Mouse (Mus musculus): Measurements from ENCODE around the gene Wdr83. TPM values are rescaled to one million over a fixed set of nuclear protein-coding genes. Genes with fewer than 3 reads are reported as not detected.

Gene Wdr83
- polyA plus RNA-seq, 1 experiment: 54.4 TPM

DNA sequence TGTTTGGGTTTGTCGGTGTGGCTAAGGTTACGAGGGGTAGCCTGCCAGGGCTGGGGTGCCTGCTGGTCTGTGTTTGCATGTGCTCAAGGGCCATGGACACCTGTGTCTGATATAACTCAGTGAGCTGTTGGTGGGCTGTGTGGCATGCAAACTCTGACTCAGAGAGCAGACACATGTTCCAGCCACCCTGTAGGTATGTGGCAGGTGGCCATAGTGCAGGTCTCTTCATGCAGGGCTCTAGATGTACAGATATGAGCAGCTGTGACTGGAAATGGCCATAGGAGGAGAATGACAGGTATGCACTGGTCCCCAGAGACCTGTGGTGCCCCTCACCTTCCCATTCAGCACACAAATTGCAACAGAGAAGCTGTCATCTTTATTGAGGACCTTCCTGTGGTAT, 14.0 kb downstream of the Wdr83 start:
- H3K27me3 ChIP-seq (ENCODE audit: control insufficient read depth, insufficient read depth, low read length): no peaks in the 10 kb centered on the region
- TF ChIP-seq CTCF (IDR thresholded peaks at IDR 0.05; ENCODE audit: borderline replicate concordance, insufficient read depth, low read depth, low read length): no peak
- H3K27ac ChIP-seq (ENCODE audit: insufficient read depth, low read length): no peak overlapping the region
- no peak for DNase-seq
- H3K4me3 ChIP-seq (replicated peaks; ENCODE audit: insufficient read depth, low read depth, low read length): no peak overlapping the region
- 0 out of 2 replicates have a peak, but pooled peaks cover 6% of the 10 kb centered on the region for H3K4me1 ChIP-seq (ENCODE audit: control insufficient read depth, insufficient read depth, low read length)
- 97% methylated on average over 2 of the region's 2 CpGs for WGBS

DNA sequence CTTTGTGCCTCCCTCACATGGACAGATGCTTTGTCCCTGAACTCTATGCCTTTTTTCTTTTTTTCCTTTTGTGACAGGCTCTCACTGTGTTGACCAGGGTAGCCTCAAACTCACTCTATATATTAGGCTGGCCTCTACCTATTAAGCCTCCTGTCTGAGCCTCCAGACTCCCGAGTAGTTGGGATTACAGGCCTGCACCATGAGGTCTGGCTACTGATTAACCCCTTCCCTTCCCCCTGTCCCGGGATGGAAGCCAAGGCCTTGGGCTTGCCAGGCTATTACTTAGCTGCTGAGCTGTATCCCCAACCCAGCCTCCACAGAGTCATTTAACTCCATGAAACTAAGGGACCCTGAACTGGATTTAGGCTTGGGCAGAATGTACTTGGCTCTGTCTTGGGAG, 15.9 kb downstream of the Wdr83 start:
- DNase-seq: no peak
- no peak for TF ChIP-seq POLR2A (IDR thresholded peaks at IDR 0.05; ENCODE audit: borderline replicate concordance, insufficient read depth, low read length)
- TF ChIP-seq CTCF (IDR thresholded peaks at IDR 0.05; ENCODE audit: borderline replicate concordance, insufficient read depth, low read depth, low read length): no peak

DNA sequence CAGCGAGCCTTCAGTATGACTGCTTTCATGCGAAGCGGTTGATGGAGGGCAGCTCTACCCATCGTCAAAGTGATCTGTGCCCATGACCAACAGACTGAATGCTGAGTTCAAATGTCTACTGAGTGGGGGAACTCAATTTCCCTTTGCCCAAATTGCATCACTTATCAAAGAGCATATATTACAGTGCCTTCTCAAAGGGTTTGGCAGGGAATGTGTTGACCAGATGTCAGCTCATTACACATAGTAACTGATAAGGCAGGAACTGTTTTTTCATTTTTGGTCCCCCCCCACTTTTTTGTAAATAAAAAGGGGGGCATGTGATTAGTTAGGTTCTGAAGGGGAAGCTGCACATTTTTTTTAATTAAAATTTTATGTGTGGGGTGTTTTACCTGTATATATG, 18.5 kb downstream of the Wdr83 start:
- WGBS: 94% methylated on average over 4 of the region's 4 CpGs
- H3K4me1 ChIP-seq (ENCODE audit: control insufficient read depth, insufficient read depth, low read length): 0 out of 2 replicates have a peak, but pooled peaks cover under 1% of the 10 kb centered on the region
- H3K4me3 ChIP-seq (replicated peaks; ENCODE audit: insufficient read depth, low read depth, low read length): no peak overlapping the region
- H3K27ac ChIP-seq (ENCODE audit: insufficient read depth, low read length): no peak overlapping the region
- no peaks in the 10 kb centered on the region for H3K27me3 ChIP-seq (ENCODE audit: control insufficient read depth, insufficient read depth, low read length)
- no peak for DNase-seq
- no peak for TF ChIP-seq CTCF (IDR thresholded peaks at IDR 0.05; ENCODE audit: borderline replicate concordance, insufficient read depth, low read depth, low read length)
- TF ChIP-seq POLR2A (IDR thresholded peaks at IDR 0.05; ENCODE audit: borderline replicate concordance, insufficient read depth, low read length): no peak

More for the DNA sequence above, 15.9 kb downstream of the Wdr83 start:
- H3K27me3 ChIP-seq (ENCODE audit: control insufficient read depth, insufficient read depth, low read length): no peaks in the 10 kb centered on the region
- 34% methylated on average over 2 of the region's 2 CpGs for WGBS
- H3K27ac ChIP-seq (ENCODE audit: insufficient read depth, low read length): no peak overlapping the region
- H3K4me1 ChIP-seq (ENCODE audit: control insufficient read depth, insufficient read depth, low read length): 0 out of 2 replicates have a peak, but pooled peaks cover 6% of the 10 kb centered on the region
- no peak overlapping the region for H3K4me3 ChIP-seq (replicated peaks; ENCODE audit: insufficient read depth, low read depth, low read length)

GRCm38 (mm10) chr8:85059879-85060616, 21.1 kb downstream of the Wdr83 start, which contains the start of gene Fbxw9:
Gene Fbxw9, plus strand, starts transcription at chr8:85060055.
- H3K27ac ChIP-seq (ENCODE audit: insufficient read depth, low read length): 0 out of 2 replicates have a peak within 1 kb of the TSS, but pooled peaks have one; percentile 1

DNA sequence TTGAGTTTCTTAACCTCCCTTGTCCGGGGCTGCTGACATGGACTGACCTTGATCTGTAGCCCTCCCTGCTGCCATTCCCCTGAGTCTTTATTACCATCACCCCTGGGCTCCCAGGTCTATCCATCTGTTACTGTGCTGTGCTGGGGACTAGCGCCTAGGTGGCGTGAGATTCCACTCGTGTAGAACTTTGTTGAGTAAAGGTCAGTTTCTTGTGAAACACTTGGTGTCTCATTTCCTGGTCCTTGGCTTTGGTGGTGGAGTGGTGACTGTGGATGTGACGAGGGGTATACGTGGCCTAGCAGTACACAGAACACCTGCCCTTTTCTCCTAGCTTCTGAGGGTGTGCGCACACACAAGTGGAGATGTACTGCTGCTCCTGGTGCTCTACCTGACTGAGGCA, 23.7 kb downstream of the Wdr83 start:
- no peaks in the 10 kb centered on the region for H3K4me1 ChIP-seq (ENCODE audit: control insufficient read depth, insufficient read depth, low read length)
- H3K27ac ChIP-seq (ENCODE audit: insufficient read depth, low read length): no peak overlapping the region
- H3K4me3 ChIP-seq (replicated peaks; ENCODE audit: insufficient read depth, low read depth, low read length): no peak overlapping the region
- no peak for DNase-seq
- TF ChIP-seq CTCF (IDR thresholded peaks at IDR 0.05; ENCODE audit: borderline replicate concordance, insufficient read depth, low read depth, low read length) (no peak), POLR2A (IDR thresholded peaks at IDR 0.05; ENCODE audit: borderline replicate concordance, insufficient read depth, low read length) (no peak)
- WGBS: 77% methylated on average over 7 of the region's 7 CpGs
- no peaks in the 10 kb centered on the region for H3K27me3 ChIP-seq (ENCODE audit: control insufficient read depth, insufficient read depth, low read length)

More at GRCm38 (mm10) chr8:85059879-85060616, 21.1 kb downstream of the Wdr83 start, which contains the start of gene Fbxw9:
- TF ChIP-seq POLR2A (IDR thresholded peaks at IDR 0.05; ENCODE audit: borderline replicate concordance, insufficient read depth, low read length) (no peak; the same call in 1 of the 2 replicates), CTCF (IDR thresholded peaks at IDR 0.05; ENCODE audit: borderline replicate concordance, insufficient read depth, low read depth, low read length) (no peak)
- Histone ChIP-seq H3K4me3 (replicated peaks; ENCODE audit: insufficient read depth, low read depth, low read length) (peak within 1 kb of the TSS; percentile 88), H3K27me3 (ENCODE audit: control insufficient read depth, insufficient read depth, low read length) (no peaks in the 10 kb centered on the region), H3K4me1 (ENCODE audit: control insufficient read depth, insufficient read depth, low read length) (no peaks in the 10 kb centered on the region)
- WGBS: under 1% methylated on average over 53 of the region's 53 CpGs
- peak; percentile 91 for DNase-seq

GRCm38 (mm10) chr8:85043619-85044018, 37.5 kb downstream of the Wdr83 start:
- no peaks in the 10 kb centered on the region for H3K4me1 ChIP-seq (ENCODE audit: control insufficient read depth, insufficient read depth, low read length)
- WGBS: 92% methylated on average over 6 of the region's 6 CpGs
- no peaks in the 10 kb centered on the region for H3K27me3 ChIP-seq (ENCODE audit: control insufficient read depth, insufficient read depth, low read length)
- no peak overlapping the region for H3K4me3 ChIP-seq (replicated peaks; ENCODE audit: insufficient read depth, low read depth, low read length)
- TF ChIP-seq POLR2A (IDR thresholded peaks at IDR 0.05; ENCODE audit: borderline replicate concordance, insufficient read depth, low read length) (no peak), CTCF (IDR thresholded peaks at IDR 0.05; ENCODE audit: borderline replicate concordance, insufficient read depth, low read depth, low read length) (no peak)
- DNase-seq: no peak
- no peak overlapping the region for H3K27ac ChIP-seq (ENCODE audit: insufficient read depth, low read length)

DNA sequence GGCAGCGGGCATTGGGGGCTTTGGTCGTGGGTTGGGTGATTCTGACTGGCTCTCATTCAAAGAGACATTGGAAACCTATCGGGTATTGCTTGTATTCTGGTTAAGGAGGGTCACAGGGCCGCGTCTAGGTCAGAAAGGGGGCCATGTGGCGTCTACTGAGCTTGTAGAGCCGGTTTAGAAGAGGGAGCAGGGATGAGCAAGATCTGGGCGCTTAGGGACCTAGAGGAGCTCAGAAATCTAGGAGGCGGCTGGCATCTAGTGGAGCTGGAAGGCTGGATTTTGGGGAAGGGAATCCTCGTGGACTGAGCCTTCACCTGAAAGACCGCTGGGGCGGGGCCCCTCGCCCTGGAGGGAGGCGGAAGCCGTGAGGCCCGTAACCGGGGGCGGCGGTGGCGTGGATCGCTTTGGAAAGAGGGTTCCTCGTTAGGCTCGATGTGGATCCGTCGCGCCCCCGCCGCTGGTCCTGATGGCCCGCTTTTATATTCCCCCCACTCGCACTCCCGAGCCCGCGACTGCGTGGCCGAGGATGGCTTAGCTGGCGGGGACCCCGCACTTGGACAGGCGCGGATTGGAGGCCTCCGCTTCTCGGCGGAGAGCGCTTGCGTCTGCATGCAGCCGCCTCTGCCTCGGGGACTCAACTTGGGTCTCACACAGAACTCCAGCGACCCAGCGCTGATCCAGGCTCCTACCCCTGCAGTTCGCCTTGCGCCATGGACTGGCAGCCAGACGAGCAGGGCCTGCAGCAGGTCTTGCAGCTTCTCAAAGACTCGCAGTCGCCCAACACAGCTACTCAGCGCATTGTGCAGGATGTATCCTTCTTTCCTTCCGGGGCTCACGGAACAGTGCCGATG, 43.2 kb downstream of the Wdr83 start:
- under 1% methylated on average over 57 of the region's 57 CpGs for WGBS
- Histone ChIP-seq H3K27ac (ENCODE audit: insufficient read depth, low read length) (peak overlapping the region; percentile 56), H3K27me3 (ENCODE audit: control insufficient read depth, insufficient read depth, low read length) (no peaks in the 10 kb centered on the region), H3K4me3 (replicated peaks; ENCODE audit: insufficient read depth, low read depth, low read length) (peak overlapping the region; percentile 93), H3K4me1 (ENCODE audit: control insufficient read depth, insufficient read depth, low read length) (peaks cover 7% of the 10 kb centered on the region; the same call in 1 of the 2 replicates)
- no peak for TF ChIP-seq POLR2A (IDR thresholded peaks at IDR 0.05; ENCODE audit: borderline replicate concordance, insufficient read depth, low read length)
- no peak for TF ChIP-seq CTCF (IDR thresholded peaks at IDR 0.05; ENCODE audit: borderline replicate concordance, insufficient read depth, low read depth, low read length)
- DNase-seq: peak; percentile 41 to 61
